Mouse (Mus musculus): Measurements from ENCODE around the gene Limch1.

- TF ChIP-seq CTCF (IDR thresholded peaks at IDR 0.05; ENCODE audit: borderline replicate concordance, control insufficient read depth, extremely low read depth, insufficient read depth, low read length, poor library complexity) (peak; percentile 49; the same call in 1 of the 2 replicates), POLR2A (IDR thresholded peaks at IDR 0.05; ENCODE audit: control insufficient read depth, extremely low read depth, insufficient read depth, low read length, poor library complexity) (no peak)
These were observed 302.4 kb downstream of the Limch1 start for GRCm38 (mm10) chr5:67048003-67048402.

All from thymus, adult 2 months (tissue).